Mouse (Mus musculus): ENCODE measurements around the gene Nexn. TPM values are rescaled to one million over a fixed set of nuclear protein-coding genes. Genes with fewer than 3 reads are reported as not detected.
"Not testable (repeated sequence)": the region's sequence is repeated elsewhere in the genome, so short reads cannot be mapped to it uniquely, and the experiment has no call there.

The Nexn gene
- total RNA-seq (2014; rRNA removed): 0.20 and 0.28 TPM in 2 replicates
- polyA plus RNA-seq (2012; rRNA removed): not detected in 2 replicates

GRCm38 (mm10) chr3:152266036-152266421 is at the start of gene Nexn:
Nexn (minus strand) TSS chr3:152266350.
- Histone ChIP-seq H3K27ac (replicated peaks; ENCODE audit: insufficient read depth, low read depth, low read length) (no peak within 1 kb of the TSS), H3K4me1 (ENCODE audit: control insufficient read depth, insufficient read depth, low read length) (peaks cover 3% of the 10 kb centered on the region; the same call in 1 of the 2 replicates), H3K79me2 (ENCODE audit: control insufficient read depth, insufficient read depth, low read length) (no peaks in the 10 kb centered on the region), H3K27me3 (ENCODE audit: control insufficient read depth, insufficient read depth, low read length) (0 out of 2 replicates have a peak, but pooled peaks cover 5% of the 10 kb centered on the region), H3K4me3 (ENCODE audit: insufficient read depth, low read depth, low read length) (peak within 1 kb of the TSS; percentile 59), H3K9ac (ENCODE audit: low read depth, low read length) (peak within 1 kb of the TSS; percentile 73), H3K36me3 (ENCODE audit: control insufficient read depth, insufficient read depth, low read length) (no peaks in the 10 kb centered on the region)
- WGBS: 21% methylated on average over 13 of the region's 13 CpGs
- no peak for DNase-seq (ENCODE audit: extremely low read depth, low read depth, low spot score)
- no peak for TF ChIP-seq CTCF (IDR thresholded peaks at IDR 0.05; ENCODE audit: low read depth, low read length)
- TF ChIP-seq POLR2A (IDR thresholded peaks at IDR 0.05; ENCODE audit: extremely low read depth, insufficient read depth, low read length): no peak

- Histone ChIP-seq H3K79me2 (ENCODE audit: control insufficient read depth, insufficient read depth, low read length) (no peaks in the 10 kb centered on the region), H3K4me3 (ENCODE audit: insufficient read depth, low read depth, low read length) (no peak overlapping the region; the same call in 1 of the 2 replicates), H3K36me3 (ENCODE audit: control insufficient read depth, insufficient read depth, low read length) (no peaks in the 10 kb centered on the region), H3K9ac (ENCODE audit: low read depth, low read length) (no peak overlapping the region), H3K4me1 (ENCODE audit: control insufficient read depth, insufficient read depth, low read length) (no peaks in the 10 kb centered on the region), H3K27me3 (ENCODE audit: control insufficient read depth, insufficient read depth, low read length) (no peaks in the 10 kb centered on the region), H3K27ac (replicated peaks; ENCODE audit: insufficient read depth, low read depth, low read length) (no peak overlapping the region)
- peak; percentile 100 for TF ChIP-seq CTCF (IDR thresholded peaks at IDR 0.05; ENCODE audit: low read depth, low read length)
- TF ChIP-seq POLR2A (IDR thresholded peaks at IDR 0.05; ENCODE audit: extremely low read depth, insufficient read depth, low read length): no peak
- DNase-seq (ENCODE audit: extremely low read depth, low read depth, low spot score): peak; percentile 69
- 11% methylated on average over 7 of the region's 7 CpGs for WGBS
Measured at GRCm38 (mm10) chr3:152315613-152316012, 49.5 kb upstream of the Nexn start.

GRCm38 (mm10) chr3:152314666-152315065 is 48.5 kb upstream of the Nexn start:
- H3K79me2 ChIP-seq (ENCODE audit: control insufficient read depth, insufficient read depth, low read length); H3K4me3 ChIP-seq (ENCODE audit: insufficient read depth, low read depth, low read length); DNase-seq (ENCODE audit: extremely low read depth, low read depth, low spot score); H3K27me3 ChIP-seq (ENCODE audit: control insufficient read depth, insufficient read depth, low read length); H3K9ac ChIP-seq (ENCODE audit: low read depth, low read length); H3K36me3 ChIP-seq (ENCODE audit: control insufficient read depth, insufficient read depth, low read length); H3K4me1 ChIP-seq (ENCODE audit: control insufficient read depth, insufficient read depth, low read length); H3K27ac ChIP-seq (replicated peaks; ENCODE audit: insufficient read depth, low read depth, low read length): not testable (repeated sequence)
- WGBS: 79% methylated on average over 14 of the region's 14 CpGs

GRCm38 (mm10) chr3:152309250-152309645 is 43.1 kb upstream of the Nexn start:
- TF ChIP-seq POLR2A (IDR thresholded peaks at IDR 0.05; ENCODE audit: extremely low read depth, insufficient read depth, low read length): no peak
- no peak for TF ChIP-seq CTCF (IDR thresholded peaks at IDR 0.05; ENCODE audit: low read depth, low read length)
- H3K27ac ChIP-seq (replicated peaks; ENCODE audit: insufficient read depth, low read depth, low read length): no peak overlapping the region
- H3K4me1 ChIP-seq (ENCODE audit: control insufficient read depth, insufficient read depth, low read length): no peaks in the 10 kb centered on the region
- no peaks in the 10 kb centered on the region for H3K79me2 ChIP-seq (ENCODE audit: control insufficient read depth, insufficient read depth, low read length)
- no peak overlapping the region for H3K4me3 ChIP-seq (ENCODE audit: insufficient read depth, low read depth, low read length)
- no peak overlapping the region for H3K9ac ChIP-seq (ENCODE audit: low read depth, low read length)
- DNase-seq (ENCODE audit: extremely low read depth, low read depth, low spot score): no peak
- 91% methylated on average over 9 of the region's 9 CpGs for WGBS
- H3K36me3 ChIP-seq (ENCODE audit: control insufficient read depth, insufficient read depth, low read length): no peaks in the 10 kb centered on the region
- H3K27me3 ChIP-seq (ENCODE audit: control insufficient read depth, insufficient read depth, low read length): no peaks in the 10 kb centered on the region

- no peak overlapping the region for H3K9ac ChIP-seq (ENCODE audit: low read depth, low read length)
Measured at GRCm38 (mm10) chr3:152308485-152309249, 42.5 kb upstream of the Nexn start.

GRCm38 (mm10) chr3:152305971-152306370 is 39.8 kb upstream of the Nexn start:
- H3K9ac ChIP-seq (ENCODE audit: low read depth, low read length): no peak overlapping the region
- no peak overlapping the region for H3K4me3 ChIP-seq (ENCODE audit: insufficient read depth, low read depth, low read length)
- no peak for DNase-seq (ENCODE audit: extremely low read depth, low read depth, low spot score)
- H3K27ac ChIP-seq (replicated peaks; ENCODE audit: insufficient read depth, low read depth, low read length): no peak overlapping the region
- no peaks in the 10 kb centered on the region for H3K27me3 ChIP-seq (ENCODE audit: control insufficient read depth, insufficient read depth, low read length)
- no peaks in the 10 kb centered on the region for H3K36me3 ChIP-seq (ENCODE audit: control insufficient read depth, insufficient read depth, low read length)
- H3K4me1 ChIP-seq (ENCODE audit: control insufficient read depth, insufficient read depth, low read length): no peaks in the 10 kb centered on the region
- 92% methylated on average over 4 of the region's 4 CpGs for WGBS
- H3K79me2 ChIP-seq (ENCODE audit: control insufficient read depth, insufficient read depth, low read length): no peaks in the 10 kb centered on the region
- TF ChIP-seq POLR2A (IDR thresholded peaks at IDR 0.05; ENCODE audit: extremely low read depth, insufficient read depth, low read length) (no peak), CTCF (IDR thresholded peaks at IDR 0.05; ENCODE audit: low read depth, low read length) (no peak)

More at GRCm38 (mm10) chr3:152308485-152309249, 42.5 kb upstream of the Nexn start:
- 28% methylated on average over 10 of the region's 10 CpGs for WGBS
- no peaks in the 10 kb centered on the region for H3K27me3 ChIP-seq (ENCODE audit: control insufficient read depth, insufficient read depth, low read length)
- H3K4me3 ChIP-seq (ENCODE audit: insufficient read depth, low read depth, low read length): no peak overlapping the region
- no peak overlapping the region for H3K27ac ChIP-seq (replicated peaks; ENCODE audit: insufficient read depth, low read depth, low read length)
- no peaks in the 10 kb centered on the region for H3K4me1 ChIP-seq (ENCODE audit: control insufficient read depth, insufficient read depth, low read length)
- no peaks in the 10 kb centered on the region for H3K79me2 ChIP-seq (ENCODE audit: control insufficient read depth, insufficient read depth, low read length)
- no peaks in the 10 kb centered on the region for H3K36me3 ChIP-seq (ENCODE audit: control insufficient read depth, insufficient read depth, low read length)
- TF ChIP-seq CTCF (IDR thresholded peaks at IDR 0.05; ENCODE audit: low read depth, low read length) (no peak), POLR2A (IDR thresholded peaks at IDR 0.05; ENCODE audit: extremely low read depth, insufficient read depth, low read length) (no peak)
- DNase-seq (ENCODE audit: extremely low read depth, low read depth, low spot score): peak; percentile 19
